Mouse (Mus musculus): ENCODE data around the gene Agbl1.
"Not testable (repeated sequence)": the region's sequence is repeated elsewhere in the genome, so short reads cannot be mapped to it uniquely, and the experiment has no call there.

Gene Agbl1

GRCm38 (mm10) chr7:76229311-76229937, at the start of gene Agbl1:
Agbl1 (plus strand) TSS chr7:76229887.
- DNase-seq (ENCODE audit: low read depth, low spot score) = peak; percentile 89

- DNase-seq (ENCODE audit: low read depth, low spot score) = no peak
Observed at GRCm38 (mm10) chr7:76185005-76185658, 44.6 kb upstream of the Agbl1 start.

GRCm38 (mm10) chr7:76185681-76186121, 44.0 kb upstream of the Agbl1 start:
- no peak for DNase-seq (ENCODE audit: low read depth, low spot score)

GRCm38 (mm10) chr7:76218546-76218945, 11.1 kb upstream of the Agbl1 start:
- peak; percentile 54 for DNase-seq (ENCODE audit: low read depth, low spot score)

GRCm38 (mm10) chr7:76219797-76220469, 9.8 kb upstream of the Agbl1 start:
- no peak for DNase-seq (ENCODE audit: low read depth, low spot score)

- DNase-seq (ENCODE audit: low read depth, low spot score) = peak; percentile 87
Observed at GRCm38 (mm10) chr7:76222691-76223090, 7.0 kb upstream of the Agbl1 start.

- DNase-seq (ENCODE audit: low read depth, low spot score) = no peak
Observed at GRCm38 (mm10) chr7:76228881-76229280, 806 bp upstream of the Agbl1 start.

GRCm38 (mm10) chr7:76234321-76234720, 4.6 kb downstream of the Agbl1 start:
- no peak for DNase-seq (ENCODE audit: low read depth, low spot score)

GRCm38 (mm10) chr7:76237497-76237896, 7.8 kb downstream of the Agbl1 start:
- no peak for DNase-seq (ENCODE audit: low read depth, low spot score)

- not testable (repeated sequence) for DNase-seq (ENCODE audit: low read depth, low spot score)
Observed at GRCm38 (mm10) chr7:76244839-76245238, 15.2 kb downstream of the Agbl1 start.

GRCm38 (mm10) chr7:76275061-76275460, 45.4 kb downstream of the Agbl1 start:
- no peak for DNase-seq (ENCODE audit: low read depth, low spot score)

- no peak for DNase-seq (ENCODE audit: low read depth, low spot score)
Observed at GRCm38 (mm10) chr7:76282831-76283230, 53.1 kb downstream of the Agbl1 start.

- DNase-seq (ENCODE audit: low read depth, low spot score) = no peak
Observed at GRCm38 (mm10) chr7:76287531-76287930, 57.8 kb downstream of the Agbl1 start.

- DNase-seq (ENCODE audit: low read depth, low spot score) = peak; percentile 18
Observed at GRCm38 (mm10) chr7:76321866-76322553, 92.3 kb downstream of the Agbl1 start.

GRCm38 (mm10) chr7:76326091-76326490, 96.4 kb downstream of the Agbl1 start:
- DNase-seq (ENCODE audit: low read depth, low spot score) = no peak

- peak; percentile 61 for DNase-seq (ENCODE audit: low read depth, low spot score)
Observed at GRCm38 (mm10) chr7:76339308-76339707, 109.6 kb downstream of the Agbl1 start.

- peak; percentile 72 for DNase-seq (ENCODE audit: low read depth, low spot score)
Observed at GRCm38 (mm10) chr7:76341601-76342000, 111.9 kb downstream of the Agbl1 start.

- peak; percentile 14 for DNase-seq (ENCODE audit: low read depth, low spot score)
Observed at GRCm38 (mm10) chr7:76353469-76353868, 123.8 kb downstream of the Agbl1 start.

- peak; percentile 41 for DNase-seq (ENCODE audit: low read depth, low spot score)
Observed at GRCm38 (mm10) chr7:76354510-76354909, 124.8 kb downstream of the Agbl1 start.

GRCm38 (mm10) chr7:76371269-76371668, 141.6 kb downstream of the Agbl1 start:
- no peak for DNase-seq (ENCODE audit: low read depth, low spot score)

- DNase-seq (ENCODE audit: low read depth, low spot score) = no peak
Observed at GRCm38 (mm10) chr7:76379493-76379892, 149.8 kb downstream of the Agbl1 start.

GRCm38 (mm10) chr7:76381986-76382385, 152.3 kb downstream of the Agbl1 start:
- no peak for DNase-seq (ENCODE audit: low read depth, low spot score)

Measured in skeletal muscle tissue, adult 2 months (tissue).